Mouse (Mus musculus) heart, postnatal 4 days (tissue): ENCODE measurements around the gene Trip12. TPM values are rescaled to one million over a fixed set of nuclear protein-coding genes. Genes with fewer than 3 reads are reported as not detected.
A peak's percentile ranks its signal among the peaks of the same experiment; 100 is the strongest.

Experiments used
- DNase-seq: peaks from one replicate; pipeline ENCODE4 v3.0.0; 2021
- microRNA-seq, 2 experiments: library from miRNA; unstranded; fragments of <30 nt; microRNA quantifications; one replicate each; pipeline ENCODE4 v1.2.0; 2021 to 2022
- total RNA-seq, 2 experiments: library from RNA; stranded (reverse); gene quantifications; 2 replicates each; pipeline ENCODE4 v1.2.3; 2021

Gene Trip12
- total RNA-seq, 2 experiments from 2014 or later, result 252 to 260 TPM

DNA sequence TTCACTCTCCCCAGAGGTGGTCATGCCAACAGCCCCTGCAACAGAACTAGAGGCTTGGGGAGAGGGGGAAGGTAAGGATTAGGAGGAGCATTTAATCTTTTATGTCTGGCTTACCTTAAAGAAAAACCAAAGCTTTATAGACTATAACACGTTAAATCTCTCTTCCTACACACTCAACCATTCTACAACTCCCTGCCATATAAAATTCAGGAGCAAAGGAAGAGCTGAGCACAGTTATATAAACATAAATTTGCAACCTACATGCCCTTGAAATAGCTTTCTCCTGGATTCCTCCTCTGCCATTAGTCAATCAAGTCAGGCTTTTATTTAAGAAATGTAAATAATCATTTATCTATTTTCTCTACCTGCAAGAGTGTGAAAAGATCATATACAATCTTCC, 62.9 kb downstream of the Trip12 start:
- DNase-seq, result no peak

DNA sequence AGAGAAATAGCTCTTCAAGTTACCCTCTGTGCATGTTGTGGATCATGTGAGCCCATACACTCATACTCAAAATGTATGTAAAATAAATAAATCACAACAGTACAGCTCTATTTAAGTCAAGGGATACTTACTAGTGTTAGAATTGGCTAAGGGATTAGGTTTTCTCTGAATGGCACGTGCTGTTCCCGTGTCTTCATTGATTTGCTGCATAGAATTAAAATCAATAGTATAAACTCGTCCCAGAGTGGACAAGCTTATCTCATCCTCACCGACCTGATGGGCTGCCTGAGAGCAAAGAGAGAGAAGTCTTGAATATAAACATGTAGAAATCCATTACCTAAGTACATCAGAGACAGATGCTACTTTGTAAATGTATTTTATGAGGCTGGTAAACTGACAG, 81.5 kb downstream of the Trip12 start:
- DNase-seq, result no peak

DNA sequence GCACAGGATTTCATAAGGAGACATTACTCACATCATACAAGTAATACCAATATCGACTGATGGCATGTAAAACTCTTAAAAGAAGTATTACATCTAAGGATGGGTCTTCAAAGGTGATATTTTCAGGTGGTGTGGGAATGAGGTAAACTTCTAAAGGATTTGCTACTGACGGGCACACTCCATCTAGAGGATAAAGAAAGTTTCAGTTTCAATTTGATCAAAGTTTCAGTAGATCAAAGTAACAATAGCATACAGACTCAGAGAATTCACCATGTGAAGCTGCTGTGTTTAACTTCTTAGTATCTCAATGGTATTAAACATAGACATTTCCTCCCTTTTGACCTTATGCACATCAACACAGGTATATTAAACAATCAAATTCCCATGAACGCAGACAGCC, 98.2 kb downstream of the Trip12 start:
- DNase-seq, result no peak

DNA sequence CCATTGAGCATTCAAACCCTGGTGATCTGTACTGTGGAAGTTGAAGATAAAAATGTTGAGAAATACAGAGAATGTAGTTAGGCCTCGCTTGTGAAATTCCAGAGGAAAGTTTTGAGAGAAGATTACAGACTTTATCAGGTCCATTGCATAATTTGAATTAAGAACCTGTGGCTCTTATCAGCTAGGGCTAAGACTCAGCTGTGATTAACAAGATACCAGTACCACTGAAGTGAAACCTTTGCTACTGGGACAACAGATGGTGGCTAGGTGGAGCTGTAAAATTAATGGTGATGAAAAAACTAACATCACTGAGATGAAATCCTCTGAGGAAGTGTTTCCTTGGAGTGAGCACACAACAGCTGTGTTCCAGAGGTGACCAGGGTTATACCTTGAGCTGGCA, 100.2 kb downstream of the Trip12 start:
- no peak for DNase-seq

DNA sequence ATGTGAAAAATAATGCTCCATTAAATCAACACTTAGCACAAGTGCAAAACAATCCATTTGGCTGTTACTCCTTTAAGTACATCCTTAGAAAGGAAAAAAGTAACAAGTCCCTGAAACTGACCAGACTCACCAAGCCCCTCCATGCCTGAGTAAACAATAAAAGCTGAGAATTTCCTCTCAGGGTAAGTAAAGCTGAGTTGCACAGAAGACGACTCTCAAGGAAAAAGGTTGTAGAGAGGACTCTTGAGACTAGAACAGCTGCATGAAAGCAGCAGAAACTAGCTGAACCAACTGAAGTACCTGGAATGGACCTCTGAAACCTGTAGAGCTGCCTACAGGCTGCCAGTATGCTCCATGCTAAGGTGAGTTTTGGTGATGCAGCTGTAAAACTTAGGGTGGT, 103.2 kb downstream of the Trip12 start:
- DNase-seq, result no peak

DNA sequence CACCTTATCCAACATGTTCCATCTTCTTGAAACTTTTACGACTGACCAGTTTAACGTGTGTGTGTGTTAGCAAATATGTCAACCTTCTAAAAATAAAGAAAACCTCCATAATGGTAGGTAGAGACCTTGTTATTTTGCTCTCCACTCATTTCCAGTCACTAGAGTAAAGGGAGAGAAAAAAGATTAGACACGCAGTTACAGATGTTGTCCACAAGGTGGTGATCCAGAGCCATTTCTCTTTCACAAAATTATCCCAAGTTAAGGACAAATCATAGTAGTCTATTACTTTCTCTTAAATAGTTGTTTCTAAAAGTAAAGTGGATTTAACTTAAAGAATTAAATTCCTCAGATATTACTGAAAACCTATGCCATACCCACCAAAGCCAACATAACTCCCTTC, 106.5 kb downstream of the Trip12 start:
- DNase-seq, result no peak

DNA sequence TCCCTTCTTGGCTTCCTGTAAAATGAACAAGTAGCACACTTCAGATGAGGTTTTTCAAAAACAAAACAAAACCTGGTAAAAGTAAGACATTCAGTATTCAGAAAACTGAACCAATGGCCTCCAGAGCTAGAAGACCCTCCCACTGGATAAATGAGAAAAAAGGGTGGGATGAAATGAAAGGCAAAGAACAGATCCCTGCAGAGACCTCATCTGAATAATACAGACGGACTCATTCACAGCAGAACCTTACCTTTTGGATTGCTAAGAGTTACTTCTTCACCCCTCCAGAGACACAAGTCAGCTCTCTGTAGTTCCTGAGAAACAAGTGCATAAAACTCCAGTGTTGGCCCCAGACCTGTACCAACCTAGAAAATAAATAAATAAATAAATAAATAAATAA, 108.6 kb downstream of the Trip12 start:
- no peak for DNase-seq

DNA sequence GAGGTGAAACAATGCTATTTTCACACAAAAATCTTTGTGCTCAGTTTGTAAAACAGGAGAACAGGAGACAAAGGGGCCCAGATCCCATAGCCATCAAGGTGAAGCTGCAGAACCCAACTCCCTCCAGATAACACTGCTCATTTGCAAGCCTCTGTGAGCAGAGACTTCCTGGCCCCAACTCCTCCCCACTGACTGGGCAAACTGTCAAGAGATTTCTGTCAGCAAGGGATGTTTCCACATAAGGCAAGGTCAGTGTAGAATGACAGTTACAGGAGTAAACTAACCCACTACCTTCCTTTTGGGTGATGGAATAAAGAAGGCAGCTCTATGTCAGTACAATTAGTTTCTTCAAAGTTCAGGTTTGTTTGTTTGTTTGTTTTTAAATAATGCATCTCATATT, 117.5 kb downstream of the Trip12 start:
- DNase-seq, result peak; percentile 35

DNA sequence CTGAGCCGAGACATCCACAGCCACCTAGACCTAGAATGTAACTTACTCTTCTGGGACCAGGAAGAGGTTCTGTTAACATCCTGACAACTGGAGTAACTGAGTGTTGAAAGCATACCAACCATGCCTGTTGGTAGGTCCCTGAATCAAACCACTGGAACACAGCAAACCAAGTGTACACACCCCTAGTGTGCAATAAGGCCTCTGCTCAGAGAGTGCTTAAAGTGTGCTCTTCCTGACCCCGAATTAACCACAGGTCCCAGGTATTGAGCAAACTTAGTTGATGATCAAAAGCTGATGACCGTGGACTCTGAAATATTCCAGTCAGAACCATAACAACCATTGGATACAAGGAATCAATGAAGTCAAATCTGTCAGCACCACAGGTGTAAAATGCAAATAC, 117.9 kb downstream of the Trip12 start:
- no peak for DNase-seq

DNA sequence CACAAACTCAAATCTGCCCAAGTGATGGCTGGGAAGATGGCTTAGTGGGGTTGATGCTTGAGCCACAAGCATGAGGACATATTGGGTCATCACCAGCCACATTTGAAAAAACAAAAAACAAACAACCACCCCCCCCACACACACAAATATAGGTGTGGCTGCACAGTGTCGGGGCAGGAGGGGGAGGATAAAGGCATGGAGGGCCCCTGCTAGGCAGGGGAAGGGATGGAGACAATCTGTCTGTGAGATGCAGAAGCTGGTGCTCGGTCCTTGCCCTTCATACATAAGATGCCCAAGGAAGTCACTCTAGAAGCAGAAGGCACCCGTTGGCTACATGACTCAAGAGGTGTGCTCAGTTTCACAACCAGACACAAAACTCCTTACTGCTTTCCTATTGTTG, 118.4 kb downstream of the Trip12 start:
- DNase-seq, result no peak

DNA sequence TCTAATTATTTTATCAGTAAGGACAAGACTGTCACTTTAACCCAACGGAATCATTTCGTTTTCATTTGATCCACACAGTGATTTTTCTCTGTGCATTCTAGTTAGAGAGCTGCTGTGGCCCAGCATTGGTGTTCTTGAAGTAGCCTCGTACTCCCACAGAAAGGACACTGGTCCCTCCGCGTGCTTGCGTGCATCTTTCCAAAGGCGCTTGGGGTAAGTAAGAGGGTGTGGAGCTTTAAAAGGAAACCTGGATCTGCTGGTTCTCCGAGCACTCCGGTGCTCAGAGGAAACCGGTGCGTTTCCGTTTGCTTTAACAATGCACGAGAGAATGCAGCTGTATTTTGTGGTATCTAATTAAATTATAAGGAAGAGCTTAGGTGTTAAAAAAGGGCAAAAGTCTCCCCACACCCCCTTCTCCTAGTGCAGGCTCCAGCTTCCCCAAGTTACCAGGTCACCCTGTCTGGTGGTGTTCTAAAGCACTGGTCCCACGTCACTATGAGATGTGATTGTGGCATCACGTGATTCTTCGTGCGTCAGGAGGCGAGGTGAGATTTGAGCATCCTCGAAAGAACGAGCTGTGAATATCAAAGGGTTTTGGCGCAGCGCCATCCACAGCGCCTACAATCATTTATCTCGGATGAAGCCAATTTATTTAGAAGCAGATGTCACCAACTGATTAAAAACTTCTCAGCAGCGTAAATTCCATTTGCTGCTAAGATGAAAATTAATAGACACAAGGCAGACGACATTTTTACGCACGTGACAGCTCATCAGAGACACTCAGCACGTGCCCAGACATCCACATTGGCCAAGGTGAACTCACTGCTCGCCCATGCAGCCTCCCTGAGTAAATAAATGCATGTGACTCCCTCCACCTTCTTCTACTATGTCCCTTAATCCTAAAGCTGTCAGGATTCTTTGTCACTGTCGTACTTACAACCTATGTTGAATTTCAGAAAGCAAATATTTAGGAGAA, 130.2 kb downstream of the Trip12 start:
- DNase-seq, result peak; percentile 14

DNA sequence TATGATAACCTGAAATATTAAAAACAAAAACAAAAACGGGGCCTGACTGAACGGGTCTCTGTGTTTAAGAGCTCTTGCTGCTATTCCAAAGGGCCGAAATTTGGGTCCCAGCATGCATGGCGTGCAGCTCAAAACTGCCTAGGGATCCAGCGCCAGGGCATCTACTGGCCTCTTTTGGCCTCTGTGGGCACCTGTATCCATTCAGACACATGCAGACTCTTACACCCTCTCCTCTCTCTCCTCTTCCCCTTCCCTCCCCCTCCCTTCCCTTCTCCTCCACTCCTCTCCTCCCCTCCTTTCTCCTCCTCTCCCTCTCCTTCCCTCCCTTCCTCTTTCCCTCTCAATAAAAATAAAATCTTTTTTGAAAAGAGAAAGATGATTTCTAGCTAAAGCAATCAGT, 130.9 kb downstream of the Trip12 start:
- no peak for DNase-seq

DNA sequence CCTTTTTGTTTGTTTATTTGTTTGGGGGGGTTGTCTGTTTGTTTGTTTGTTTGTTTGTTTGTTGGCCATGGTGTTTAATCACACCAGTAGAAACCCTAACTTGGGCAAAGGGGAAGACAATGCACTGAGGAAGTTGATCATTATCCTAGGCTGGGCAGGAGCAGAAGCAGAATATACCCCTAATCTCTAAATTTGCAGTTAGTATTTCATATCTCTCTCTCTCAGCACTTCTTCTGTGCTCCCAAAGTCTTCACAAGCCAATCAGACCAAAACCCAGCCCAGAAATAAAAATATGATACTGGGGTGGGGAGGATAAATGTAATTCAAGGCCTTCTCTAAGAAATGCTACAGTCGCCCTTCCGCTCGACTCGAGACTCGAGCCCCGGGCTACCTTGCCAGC, 140.1 kb downstream of the Trip12 start:
- no peak for DNase-seq

DNA sequence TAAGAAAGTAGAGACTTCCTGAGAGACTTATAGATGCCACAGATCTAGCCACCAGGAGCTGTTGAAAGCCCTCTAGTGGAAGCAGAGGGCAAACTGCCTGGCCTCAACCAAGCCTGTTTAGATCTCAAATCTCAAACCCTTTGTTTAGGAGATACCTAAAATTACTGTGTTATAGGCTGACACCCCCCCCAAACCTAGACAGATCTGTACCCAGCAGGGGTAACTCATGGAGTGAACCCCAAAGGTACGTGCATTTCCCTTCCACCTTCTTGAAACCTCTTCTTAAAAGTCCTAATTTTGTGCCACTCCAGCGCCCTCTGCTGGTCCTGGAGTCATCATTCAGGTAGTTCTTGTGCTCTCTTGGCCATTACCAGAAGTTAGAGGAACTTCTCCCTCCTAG, 143.2 kb downstream of the Trip12 start:
- no peak for DNase-seq

DNA sequence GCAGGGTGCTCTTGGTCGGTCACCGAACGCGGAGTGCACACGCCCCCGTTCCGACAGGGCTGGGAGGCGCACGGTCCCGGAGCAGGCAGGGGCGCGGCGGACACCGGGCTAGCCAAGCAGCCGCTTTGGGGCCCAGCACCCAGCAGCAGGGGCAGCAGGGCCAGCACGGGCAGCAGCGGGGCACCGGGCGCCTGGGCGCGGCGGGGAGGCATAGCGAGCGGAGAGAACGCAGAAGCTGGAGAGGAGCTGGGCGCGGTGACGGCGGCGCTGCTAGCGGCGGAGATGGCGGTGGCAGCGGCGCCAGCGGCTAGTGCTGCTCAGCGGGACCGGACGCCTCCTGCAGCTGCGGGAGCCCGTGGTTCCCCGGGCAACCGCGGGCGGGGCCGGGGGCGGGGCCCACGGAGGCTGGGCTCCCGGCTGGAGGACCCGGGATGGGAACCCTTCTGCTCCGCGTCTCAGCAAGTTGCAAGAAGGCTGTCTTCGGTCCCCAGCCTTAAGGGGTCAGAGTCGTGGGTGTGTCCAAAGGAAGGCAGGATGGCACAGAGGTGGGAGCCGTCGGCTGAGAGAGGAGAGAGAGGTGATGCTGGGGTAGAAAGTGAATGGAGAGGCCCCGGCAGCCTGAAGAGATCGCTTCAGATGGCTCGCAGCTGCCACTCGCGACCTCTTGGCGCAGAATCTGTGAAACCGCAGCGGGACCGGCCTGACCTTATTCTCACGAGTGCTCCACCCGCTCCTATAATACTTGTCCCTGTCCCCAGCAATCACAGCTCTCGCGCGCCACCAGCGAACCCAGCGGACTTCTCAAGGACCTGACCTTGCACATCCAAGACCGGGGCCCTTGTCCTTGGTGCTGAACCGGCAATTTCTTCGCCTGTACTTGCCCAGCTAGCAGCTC, 144.6 kb downstream of the Trip12 start, which contains the start of gene Dner:
Dner (minus strand) TSS at position 705 of the 895 bp plus-strand sequence.
- peak; percentile 90 for DNase-seq

DNA sequence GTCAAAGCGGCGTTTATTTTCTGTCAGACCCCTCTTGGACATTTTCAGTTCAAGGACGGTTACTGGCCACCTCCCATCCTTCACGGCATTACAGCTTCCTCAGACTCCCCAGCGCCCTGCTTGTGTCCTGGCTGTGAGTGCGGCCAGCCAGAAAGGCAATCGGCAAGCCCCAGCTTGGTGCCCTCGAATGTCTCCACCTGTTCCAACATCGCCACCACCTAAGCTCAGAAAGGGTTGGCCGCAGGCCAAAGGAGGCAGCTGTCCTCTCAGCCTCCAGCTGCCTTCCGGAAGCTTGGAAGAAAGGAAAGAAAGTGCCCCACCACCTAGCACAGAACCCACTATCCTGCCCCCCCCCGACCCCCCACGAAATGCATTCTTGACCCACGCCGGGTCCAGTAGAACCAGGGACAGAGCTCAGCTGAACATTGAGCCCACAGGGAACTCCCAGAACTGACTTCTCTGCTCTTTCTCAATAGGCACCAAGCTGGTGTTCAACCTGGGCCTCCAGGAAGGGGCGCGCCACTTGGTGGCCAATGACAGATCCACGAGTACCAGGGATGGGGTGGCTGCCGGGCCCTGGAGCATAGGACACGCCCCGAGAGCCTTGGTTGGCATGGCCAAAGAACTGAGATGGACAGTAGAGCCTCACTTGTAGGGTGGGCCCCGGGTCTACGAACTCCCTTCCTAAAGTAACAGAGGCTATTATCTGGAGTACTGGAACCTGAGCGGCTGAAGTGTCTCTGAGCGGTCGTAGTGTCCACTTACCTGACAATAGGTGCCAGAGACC, 145.4 kb downstream of the Trip12 start:
- DNase-seq, result no peak

DNA sequence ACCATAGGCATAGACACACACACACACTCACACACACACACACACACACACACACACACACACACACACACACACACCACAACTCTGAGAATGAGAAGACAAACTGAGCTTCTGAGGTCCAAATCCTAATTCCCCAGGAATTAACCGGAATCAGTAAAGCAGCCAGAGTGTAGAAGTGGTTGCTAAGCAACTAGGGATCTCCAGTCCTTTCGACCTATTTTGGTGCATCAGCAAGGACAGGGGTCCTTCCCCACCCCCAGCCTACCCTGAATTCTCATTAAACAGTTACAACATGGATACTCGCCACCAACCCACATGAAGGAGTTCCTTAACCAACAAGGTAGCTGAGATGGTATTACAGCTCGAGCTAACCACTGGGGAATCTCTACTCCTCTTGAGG, 162.4 kb downstream of the Trip12 start:
- DNase-seq, result no peak

Small RNA genes lying within 50 kb of the gene (microRNA-seq; reads per million reads assigned to microRNA genes)
- 1.0 to 2.7 reads per million in 2 experiments for gene Mir5126

Other genes starting within 250 kb of the Trip12 start
- under 1 TPM; 0.27 to 0.86 TPM for gene Dner, start 144.3 kb downstream of the Trip12 start, total RNA-seq
- gene Fbxo36, start 675 bp downstream of the Trip12 start, total RNA-seq, result 1 to 10 TPM; 1.4 to 2.4 TPM
- gene Slc16a14, start 94.6 kb upstream of the Trip12 start, total RNA-seq, result under 1 TPM; 0.11 to 0.38 TPM